14 mouse cellular contexts compared by ENCODE assay signal in the genomic region with DNA sequence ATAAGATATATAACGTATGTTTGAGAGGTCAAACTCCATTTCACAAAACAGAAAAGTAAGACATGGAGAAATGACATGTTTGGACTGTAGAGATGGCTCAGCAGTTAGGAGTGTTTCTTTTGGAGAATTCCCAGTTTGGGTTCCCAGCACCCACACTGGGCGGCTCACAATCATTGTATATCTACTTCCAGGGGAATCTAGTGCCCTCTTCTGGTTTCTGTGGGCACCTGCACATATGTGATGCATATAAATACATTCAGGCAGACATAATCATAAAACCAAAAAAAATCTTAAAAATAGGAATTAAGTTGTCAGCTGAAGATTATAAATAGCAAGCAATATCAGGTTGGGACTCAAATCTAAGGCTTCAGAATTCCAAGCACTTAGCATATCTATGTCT.
DNase-seq lines count a peak whose midpoint lies in the region; ATAC-seq and TF ChIP-seq lines count a peak whose summit lies in the region.
"Had no signal": no experiment of that assay in that cellular context is flagged by ENCODE, and none has a peak within 500 bp of the region (broad histone marks: within the 10 kb centered on the region; RNA-seq: fewer than 3 reads in every experiment).

No protein-coding gene starts in this region.

- DNase-seq in kidney, postnatal 4 days, result no peak
- DNase-seq in embryonic facial prominence, embryonic 10.5 days (ENCODE audit: low spot score), result no peak
- no peak for DNase-seq in forebrain, postnatal 0 days
- DNase-seq in spleen, postnatal 14 days (ENCODE audit: low spot score in 2 of 2), result no peak
- no peak for DNase-seq in layer of hippocampus, adult 18-20 months (ENCODE audit: low spot score in 2 of 2)
- DNase-seq in gastrocnemius, postnatal 36 days, result no peak
- DNase-seq: embryo, embryonic 11 days; kidney, adult 18-20 months; layer of hippocampus, postnatal 36 days; liver had no signal

- WGBS in kidney, embryonic 15.5 days, result 96% methylated on average over 2 of the region's 2 CpGs
- WGBS in embryonic facial prominence, embryonic 10.5 days, result 97% methylated on average over 2 of the region's 2 CpGs
- WGBS in forebrain, postnatal 0 days, result 100% methylated on average over 2 of the region's 2 CpGs
- 97% methylated on average over 2 of the region's 2 CpGs for WGBS in midbrain, embryonic 16.5 days

- H3K36me3 ChIP-seq in kidney, embryonic 15.5 days, result no peaks in the 10 kb centered on the region
- no peaks in the 10 kb centered on the region for H3K36me3 ChIP-seq in embryonic facial prominence, embryonic 10.5 days (replicated peaks)
- no peaks in the 10 kb centered on the region for H3K36me3 ChIP-seq in forebrain, postnatal 0 days (ENCODE audit: insufficient read depth)
- H3K36me3 ChIP-seq in midbrain, embryonic 16.5 days (ENCODE audit: control insufficient read depth, insufficient read depth, low read length), result no peaks in the 10 kb centered on the region
- H3K36me3 ChIP-seq: heart, embryonic 13.5 days; stomach, embryonic 15.5 days had no signal

- peak; percentile 32 for TF ChIP-seq CTCF in forebrain, postnatal 0 days (IDR thresholded peaks at IDR 0.05; ENCODE audit: low read depth)

- H3K4me2 ChIP-seq in kidney, embryonic 15.5 days, result no peak overlapping the region
- no peak overlapping the region for H3K4me2 ChIP-seq in forebrain, postnatal 0 days (ENCODE audit: low read depth)
- H3K4me2 ChIP-seq in midbrain, embryonic 16.5 days (ENCODE audit: low read length), result no peak overlapping the region

- H3K4me3 ChIP-seq in kidney, embryonic 15.5 days (replicated peaks), result no peak overlapping the region
- no peak overlapping the region for H3K4me3 ChIP-seq in embryonic facial prominence, embryonic 10.5 days
- no peak overlapping the region for H3K4me3 ChIP-seq in forebrain, postnatal 0 days (ENCODE audit: low read depth, low read length)
- H3K4me3 ChIP-seq in midbrain, embryonic 16.5 days (ENCODE audit: low read depth, low read length), result no peak overlapping the region

- no peaks in the 10 kb centered on the region for H3K9me3 ChIP-seq in kidney, embryonic 15.5 days (replicated peaks)
- H3K9me3 ChIP-seq in embryonic facial prominence, embryonic 10.5 days, result no peaks in the 10 kb centered on the region
- H3K9me3 ChIP-seq in forebrain, postnatal 0 days (ENCODE audit: low read length), result no peaks in the 10 kb centered on the region
- no peaks in the 10 kb centered on the region for H3K9me3 ChIP-seq in midbrain, embryonic 16.5 days (replicated peaks; ENCODE audit: control insufficient read depth, low read length, poor library complexity, severe bottlenecking)
- H3K9me3 ChIP-seq: heart, embryonic 13.5 days; stomach, embryonic 15.5 days had no signal

- intact Hi-C loops in gastrocnemius, postnatal 36 days (cut with DNase I), result loop anchor here (5.0 kb wide), 1 partner anchor 81 kb away; no protein-coding TSS in a partner anchor

- peak overlapping the region; percentile 93 for H3K27ac ChIP-seq in kidney, embryonic 15.5 days
- peak overlapping the region; percentile 86 for H3K27ac ChIP-seq in embryonic facial prominence, embryonic 10.5 days (replicated peaks)
- no peak overlapping the region for H3K27ac ChIP-seq in forebrain, postnatal 0 days (ENCODE audit: low read depth, low read length)
- 0 out of 2 replicates have a peak overlapping the region, but pooled peaks have one; percentile 42 for H3K27ac ChIP-seq in midbrain, embryonic 16.5 days (ENCODE audit: low read length)

- H3K27me3 ChIP-seq in kidney, embryonic 15.5 days, result no peaks in the 10 kb centered on the region
- no peaks in the 10 kb centered on the region for H3K27me3 ChIP-seq in embryonic facial prominence, embryonic 10.5 days (replicated peaks; ENCODE audit: low read depth, poor library complexity, severe bottlenecking)
- no peaks in the 10 kb centered on the region for H3K27me3 ChIP-seq in forebrain, postnatal 0 days (ENCODE audit: insufficient read depth, low read length)
- no peaks in the 10 kb centered on the region for H3K27me3 ChIP-seq in midbrain, embryonic 16.5 days (ENCODE audit: control insufficient read depth, insufficient read depth, low read depth, low read length)
- H3K27me3 ChIP-seq: heart, embryonic 13.5 days; stomach, embryonic 15.5 days had no signal

- no peak for ATAC-seq in kidney, embryonic 15.5 days (replicated peaks; ENCODE audit: low FRiP score)
- ATAC-seq in forebrain, postnatal 0 days, result no peak
- no peak for ATAC-seq in midbrain, embryonic 16.5 days

- H3K9ac ChIP-seq in kidney, embryonic 15.5 days, result no peak overlapping the region
- H3K9ac ChIP-seq in forebrain, postnatal 0 days, result no peak overlapping the region
- H3K9ac ChIP-seq in midbrain, embryonic 16.5 days (ENCODE audit: low read depth, low read length), result no peak overlapping the region
- H3K9ac ChIP-seq: stomach, embryonic 15.5 days had no signal

- peaks cover 35% of the 10 kb centered on the region for H3K4me1 ChIP-seq in kidney, embryonic 15.5 days
- H3K4me1 ChIP-seq in embryonic facial prominence, embryonic 10.5 days, result peaks cover 48% of the 10 kb centered on the region
- peaks cover 12% of the 10 kb centered on the region; the same call in 1 of the 2 replicates for H3K4me1 ChIP-seq in forebrain, postnatal 0 days (ENCODE audit: insufficient read depth)
- H3K4me1 ChIP-seq in midbrain, embryonic 16.5 days (ENCODE audit: control insufficient read depth, insufficient read depth, low read length), result peaks cover 24% of the 10 kb centered on the region
